Mouse (Mus musculus): ENCODE data around the gene Epb41l5. TPM values are rescaled to one million over a fixed set of nuclear protein-coding genes. Genes with fewer than 3 reads are reported as not detected.

Gene Epb41l5
- polyA plus RNA-seq, 1 experiment from 2014 or later = 25.5 TPM

GRCm38 (mm10) chr1:119499456-119499855 lies 149.3 kb downstream of the Epb41l5 start:
- Histone ChIP-seq H3K9me3 (ENCODE audit: low read length) (no peaks in the 10 kb centered on the region), H3K4me3 (ENCODE audit: low read depth, low read length) (no peak overlapping the region), H3K4me1 (ENCODE audit: insufficient read depth) (peaks cover 46% of the 10 kb centered on the region), H3K4me2 (ENCODE audit: low read depth, low read length) (peak overlapping the region; percentile 27; the same call in 1 of the 2 replicates), H3K9ac (replicated peaks) (no peak overlapping the region), H3K27ac (ENCODE audit: low read depth) (peak overlapping the region; percentile 78), H3K36me3 (replicated peaks; ENCODE audit: insufficient read depth, low read length) (peaks cover 6% of the 10 kb centered on the region; the same call in 1 of the 2 replicates), H3K27me3 (ENCODE audit: insufficient read depth, low read length) (no peaks in the 10 kb centered on the region)
- peak; percentile 60 for DNase-seq
- WGBS (ENCODE audit: insufficient replicate concordance) = 55% methylated on average over 10 of the region's 10 CpGs
- peak; percentile 77 for ATAC-seq
- TF ChIP-seq EP300 (IDR thresholded peaks at IDR 0.05; ENCODE audit: low read depth) = no peak
- no peak for TF ChIP-seq CTCF (IDR thresholded peaks at IDR 0.05; ENCODE audit: low read depth)

GRCm38 (mm10) chr1:119498536-119499231 lies 150.1 kb downstream of the Epb41l5 start:
- H3K9me3 ChIP-seq (ENCODE audit: low read length) = no peaks in the 10 kb centered on the region
- ATAC-seq (peak; percentile 11; the same call in 1 of the 2 replicates), DNase-seq (no peak)
- 59% methylated on average over 9 of the region's 9 CpGs for whole genome bisulfite sequencing (ENCODE audit: insufficient replicate concordance)
- H3K9ac ChIP-seq (replicated peaks) = no peak overlapping the region
- no peak overlapping the region for H3K4me2 ChIP-seq (ENCODE audit: low read depth, low read length)
- TF ChIP-seq EP300 (IDR thresholded peaks at IDR 0.05; ENCODE audit: low read depth) (no peak), CTCF (IDR thresholded peaks at IDR 0.05; ENCODE audit: low read depth) (no peak)
- H3K4me1 ChIP-seq (ENCODE audit: insufficient read depth) = peaks cover 46% of the 10 kb centered on the region
- H3K36me3 ChIP-seq (replicated peaks; ENCODE audit: insufficient read depth, low read length) = peaks cover 6% of the 10 kb centered on the region
- H3K4me3 ChIP-seq (ENCODE audit: low read depth, low read length) = no peak overlapping the region
- peak overlapping the region; percentile 63; the same call in 1 of the 2 replicates for H3K27ac ChIP-seq (ENCODE audit: low read depth)
- H3K27me3 ChIP-seq (ENCODE audit: insufficient read depth, low read length) = no peaks in the 10 kb centered on the region

- DNase-seq = no peak
- 70% methylated on average over 5 of the region's 5 CpGs for WGBS (ENCODE audit: insufficient replicate concordance)
- Histone ChIP-seq H3K27me3 (ENCODE audit: insufficient read depth, low read length) (no peaks in the 10 kb centered on the region), H3K4me3 (ENCODE audit: low read depth, low read length) (no peak overlapping the region), H3K9ac (replicated peaks) (no peak overlapping the region), H3K36me3 (replicated peaks; ENCODE audit: insufficient read depth, low read length) (peaks cover 6% of the 10 kb centered on the region), H3K4me1 (ENCODE audit: insufficient read depth) (peaks cover 38% of the 10 kb centered on the region), H3K27ac (ENCODE audit: low read depth) (no peak overlapping the region), H3K9me3 (ENCODE audit: low read length) (no peaks in the 10 kb centered on the region), H3K4me2 (ENCODE audit: low read depth, low read length) (no peak overlapping the region)
- TF ChIP-seq EP300 (IDR thresholded peaks at IDR 0.05; ENCODE audit: low read depth) (no peak), CTCF (IDR thresholded peaks at IDR 0.05; ENCODE audit: low read depth) (no peak)
- no peak for ATAC-seq
These were observed 151.3 kb downstream of the Epb41l5 start for GRCm38 (mm10) chr1:119497346-119498004.

GRCm38 (mm10) chr1:119495396-119495775 lies 153.4 kb downstream of the Epb41l5 start:
- no peak for DNase-seq
- Histone ChIP-seq H3K4me2 (ENCODE audit: low read depth, low read length) (no peak overlapping the region), H3K27ac (ENCODE audit: low read depth) (0 out of 2 replicates have a peak overlapping the region, but pooled peaks have one; percentile 16), H3K9me3 (ENCODE audit: low read length) (no peaks in the 10 kb centered on the region), H3K36me3 (replicated peaks; ENCODE audit: insufficient read depth, low read length) (no peaks in the 10 kb centered on the region; the same call in 1 of the 2 replicates), H3K4me1 (ENCODE audit: insufficient read depth) (peaks cover 46% of the 10 kb centered on the region), H3K4me3 (ENCODE audit: low read depth, low read length) (no peak overlapping the region), H3K27me3 (ENCODE audit: insufficient read depth, low read length) (no peaks in the 10 kb centered on the region), H3K9ac (replicated peaks) (no peak overlapping the region)
- 84% methylated on average over 6 of the region's 6 CpGs for WGBS (ENCODE audit: insufficient replicate concordance)
- no peak for ATAC-seq
- TF ChIP-seq EP300 (IDR thresholded peaks at IDR 0.05; ENCODE audit: low read depth) (no peak), CTCF (IDR thresholded peaks at IDR 0.05; ENCODE audit: low read depth) (no peak)

Other genes with a start within 250 kb of the Epb41l5 start
- gene Inhbb, start 226.8 kb downstream of the Epb41l5 start, polyA plus RNA-seq (2015; fragmentation: Nextera tagmentation; extraction: Ambion mirVana) = 0.65 and 0.78 TPM in 2 replicates
- gene Ralb, start 144.2 kb downstream of the Epb41l5 start, polyA plus RNA-seq (2015; fragmentation: Nextera tagmentation; extraction: Ambion mirVana) = 30.9 and 31.8 TPM in 2 replicates
- 11.0 and 12.7 TPM in 2 replicates for gene Tmem185b, start 122.8 kb downstream of the Epb41l5 start, polyA plus RNA-seq (2015; fragmentation: Nextera tagmentation; extraction: Ambion mirVana)
- 1.7 and 1.8 TPM in 2 replicates for gene Ptpn4, start 188.6 kb upstream of the Epb41l5 start, polyA plus RNA-seq (2015; fragmentation: Nextera tagmentation; extraction: Ambion mirVana)